Mouse (Mus musculus) brain, embryonic 18.5 days (tissue): ENCODE measurements around the gene Syt3.

Experiments
- DNase-seq: peaks from one replicate; pipeline ENCODE4 v3.0.0-alpha.2; 2012; ENCODE audit warnings: low read depth, low spot score

Syt3 gene

GRCm38 (mm10) chr7:44383980-44384715 is at the start of gene Syt3:
Syt3 (plus strand) TSS chr7:44384102.
- peak; percentile 73 for DNase-seq

- no peak for DNase-seq
These were observed 49.8 kb upstream of the Syt3 start for GRCm38 (mm10) chr7:44334139-44334538.

GRCm38 (mm10) chr7:44335031-44335878 is 48.6 kb upstream of the Syt3 start:
- DNase-seq: no peak

GRCm38 (mm10) chr7:44336046-44337021 is 47.6 kb upstream of the Syt3 start:
- DNase-seq: no peak

- DNase-seq: no peak
These were observed 46.6 kb upstream of the Syt3 start for GRCm38 (mm10) chr7:44337121-44337849.

GRCm38 (mm10) chr7:44340226-44340625 is 43.7 kb upstream of the Syt3 start:
- no peak for DNase-seq

- DNase-seq: no peak
These were observed 42.8 kb upstream of the Syt3 start for GRCm38 (mm10) chr7:44341119-44341518.

- DNase-seq: no peak
These were observed 42.2 kb upstream of the Syt3 start for GRCm38 (mm10) chr7:44341714-44342113.

- no peak for DNase-seq
These were observed 40.4 kb upstream of the Syt3 start for GRCm38 (mm10) chr7:44343459-44344015.

GRCm38 (mm10) chr7:44344622-44345021 is 39.3 kb upstream of the Syt3 start:
- DNase-seq: no peak

- no peak for DNase-seq
These were observed 34.9 kb upstream of the Syt3 start for GRCm38 (mm10) chr7:44349043-44349442.

- peak; percentile 79 for DNase-seq
These were observed 32.8 kb upstream of the Syt3 start for GRCm38 (mm10) chr7:44350957-44351711.

- no peak for DNase-seq
These were observed 31.8 kb upstream of the Syt3 start for GRCm38 (mm10) chr7:44351881-44352749.

- DNase-seq: no peak
These were observed 30.9 kb upstream of the Syt3 start for GRCm38 (mm10) chr7:44352750-44353600.

- DNase-seq: no peak
These were observed 30.1 kb upstream of the Syt3 start for GRCm38 (mm10) chr7:44353601-44354340.

GRCm38 (mm10) chr7:44355411-44355810 is 28.5 kb upstream of the Syt3 start:
- DNase-seq: no peak
